Mouse (Mus musculus) c-Kit-positive CD71-negative TER-119-negative erythroid progenitor cells, embryonic 14.5 days (primary cell): Measurements from ENCODE around the gene Trim14.
"Not testable (repeated sequence)": the region's sequence is repeated elsewhere in the genome, so short reads cannot be mapped to it uniquely, and the experiment has no call there.

ENCODE experiments used
- DNase-seq: peaks from one replicate; pipeline ENCODE4 v3.0.0-alpha.2; 2013; ENCODE audit warnings: low read depth

Trim14 gene

GRCm38 (mm10) chr4:46535840-46536361 lies at the start of gene Trim14:
Trim14 (minus strand) TSS chr4:46536141.
- DNase-seq, result peak; percentile 57

GRCm38 (mm10) chr4:46585041-46585810 lies 49.3 kb upstream of the Trim14 start:
- DNase-seq, result no peak

- DNase-seq, result not testable (repeated sequence)
These were observed 48.6 kb upstream of the Trim14 start for GRCm38 (mm10) chr4:46584536-46584935.

GRCm38 (mm10) chr4:46584084-46584483 lies 48.1 kb upstream of the Trim14 start:
- not testable (repeated sequence) for DNase-seq

DNA sequence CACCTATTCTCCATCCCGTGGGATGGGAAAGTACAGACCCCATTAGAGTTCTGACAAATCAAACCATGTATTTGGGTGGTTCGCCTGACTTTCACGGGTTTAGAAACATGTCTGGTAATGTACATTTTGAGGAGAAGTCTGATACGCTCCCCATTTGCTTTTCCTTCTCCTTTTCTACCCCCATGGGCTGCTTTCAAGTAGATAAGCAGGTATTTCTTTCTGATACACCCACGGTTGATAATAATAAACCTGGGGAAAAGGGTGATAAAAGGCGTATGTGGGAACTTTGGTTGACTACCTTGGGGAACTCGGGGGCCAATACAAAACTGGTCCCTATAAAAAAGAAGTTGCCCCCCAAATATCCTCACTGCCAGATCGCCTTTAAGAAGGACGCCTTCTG lies 46.1 kb upstream of the Trim14 start:
- DNase-seq, result not testable (repeated sequence)

DNA sequence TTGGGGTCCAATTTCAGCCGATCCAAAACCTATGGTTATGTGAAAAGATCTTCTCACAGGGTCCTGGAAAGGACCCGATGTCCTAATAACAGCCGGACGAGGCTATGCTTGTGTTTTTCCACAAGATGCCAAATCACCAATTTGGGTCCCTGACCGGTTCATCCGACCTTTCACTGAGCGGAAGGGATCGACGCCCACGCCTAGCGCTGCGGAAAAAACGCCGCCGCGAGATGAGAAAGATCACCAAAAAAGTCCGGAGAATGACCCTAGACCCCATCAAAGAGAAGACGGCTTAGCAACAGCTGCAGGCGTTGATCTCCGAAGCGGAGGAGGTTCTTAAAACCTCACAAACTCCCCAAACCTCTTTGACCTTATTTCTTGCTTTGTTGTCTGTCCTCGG lies 45.6 kb upstream of the Trim14 start:
- not testable (repeated sequence) for DNase-seq

DNA sequence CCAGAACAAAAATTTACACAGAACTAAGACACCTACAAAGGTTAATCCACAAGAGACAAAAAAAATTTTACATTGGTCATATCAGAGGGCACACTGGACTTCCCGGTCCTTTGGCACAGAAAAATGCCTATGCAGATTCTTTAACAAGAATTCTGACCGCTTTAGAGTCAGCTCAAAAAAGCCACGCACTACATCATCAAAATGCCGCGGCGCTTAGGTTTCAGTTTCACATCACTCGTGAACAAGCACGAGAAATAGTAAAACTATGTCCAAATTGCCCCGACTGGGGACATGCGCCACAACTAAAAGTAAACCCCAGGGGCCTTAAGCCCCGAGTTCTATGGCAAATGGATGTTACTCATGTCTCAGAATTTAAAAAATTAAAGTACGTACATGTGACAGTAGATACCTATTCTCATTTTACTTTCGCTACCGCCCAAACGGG lies 44.9 kb upstream of the Trim14 start:
- not testable (repeated sequence) for DNase-seq

GRCm38 (mm10) chr4:46578796-46579346 lies 42.9 kb upstream of the Trim14 start:
- not testable (repeated sequence) for DNase-seq

GRCm38 (mm10) chr4:46578228-46578627 lies 42.3 kb upstream of the Trim14 start:
- DNase-seq, result no peak

GRCm38 (mm10) chr4:46575509-46576284 lies 39.8 kb upstream of the Trim14 start:
- DNase-seq, result not testable (repeated sequence)

DNA sequence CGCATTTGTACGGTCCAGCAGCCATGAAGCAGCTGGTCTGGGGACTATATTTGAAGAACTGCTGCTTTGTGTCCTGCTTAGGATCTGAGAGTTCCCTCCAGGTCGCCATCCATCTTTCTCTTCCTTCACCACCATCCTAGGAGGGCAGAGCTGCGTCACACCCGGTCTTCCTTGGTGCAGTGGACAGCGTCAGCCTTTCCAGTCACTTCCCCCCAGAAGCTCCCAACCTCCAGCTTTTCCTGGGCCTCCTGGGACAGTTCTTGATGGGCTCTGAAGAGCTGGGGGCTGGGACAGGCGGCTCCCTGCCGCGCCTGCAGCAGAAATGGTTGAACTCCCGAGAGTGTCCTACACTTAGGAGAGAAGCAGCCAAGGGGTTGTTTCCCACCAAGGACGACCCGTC lies 38.9 kb upstream of the Trim14 start:
- no peak for DNase-seq

DNA sequence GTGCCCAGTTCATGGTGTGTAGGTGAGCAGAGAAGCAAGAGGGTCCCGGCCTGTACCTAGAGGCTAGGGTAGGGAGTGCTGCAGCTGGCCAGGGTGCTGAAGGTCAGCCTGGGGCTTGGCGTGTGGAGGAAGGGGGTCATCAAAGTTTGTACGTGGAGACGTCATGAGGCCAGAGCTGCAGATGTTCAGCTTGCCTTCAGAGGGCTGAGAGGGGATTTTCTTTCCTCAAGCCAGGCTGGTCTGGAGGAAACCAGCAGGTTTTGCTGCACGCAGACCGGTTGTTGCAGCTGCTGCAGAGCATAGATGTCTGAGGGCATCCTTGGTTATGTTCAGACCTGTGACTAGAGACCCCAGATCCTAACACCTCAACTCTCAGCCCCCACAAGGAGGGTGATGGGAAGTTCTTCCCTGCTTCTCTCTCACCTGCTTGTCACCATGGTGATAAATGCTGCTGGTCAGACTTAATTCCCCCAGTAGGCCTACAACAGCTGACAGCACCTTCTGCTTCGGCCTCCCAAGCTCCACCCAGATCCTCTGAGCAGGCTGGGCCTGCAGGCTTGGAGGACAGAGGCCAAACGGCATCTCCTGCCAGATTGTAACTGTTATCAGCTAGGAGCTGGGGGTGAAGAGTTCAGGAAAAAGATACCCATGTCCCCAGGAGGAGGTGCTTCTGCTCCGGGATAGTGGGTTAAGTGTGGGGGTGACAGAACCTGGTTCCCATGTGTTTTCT lies 38.2 kb upstream of the Trim14 start:
- DNase-seq, result no peak

DNA sequence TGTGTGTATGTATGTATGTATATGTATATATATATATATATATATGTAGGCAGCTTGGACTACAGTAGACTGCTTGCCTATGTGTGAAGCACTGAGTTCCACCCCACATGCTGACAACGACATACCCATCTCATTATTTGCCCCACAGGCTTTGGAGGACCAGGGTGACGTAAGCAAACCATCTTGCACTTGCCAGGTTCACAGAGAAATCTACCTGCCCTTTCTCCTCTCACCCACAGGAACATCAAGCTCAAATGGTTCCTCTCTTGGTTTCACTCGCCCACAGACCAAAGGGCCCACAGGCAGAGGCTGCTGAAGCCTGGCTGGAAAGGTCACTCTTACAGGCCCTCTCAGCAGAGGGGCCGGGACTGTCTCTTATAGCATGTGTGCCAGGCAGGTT lies 36.7 kb upstream of the Trim14 start:
- no peak for DNase-seq

GRCm38 (mm10) chr4:46571744-46572143 lies 35.8 kb upstream of the Trim14 start:
- DNase-seq, result no peak

DNA sequence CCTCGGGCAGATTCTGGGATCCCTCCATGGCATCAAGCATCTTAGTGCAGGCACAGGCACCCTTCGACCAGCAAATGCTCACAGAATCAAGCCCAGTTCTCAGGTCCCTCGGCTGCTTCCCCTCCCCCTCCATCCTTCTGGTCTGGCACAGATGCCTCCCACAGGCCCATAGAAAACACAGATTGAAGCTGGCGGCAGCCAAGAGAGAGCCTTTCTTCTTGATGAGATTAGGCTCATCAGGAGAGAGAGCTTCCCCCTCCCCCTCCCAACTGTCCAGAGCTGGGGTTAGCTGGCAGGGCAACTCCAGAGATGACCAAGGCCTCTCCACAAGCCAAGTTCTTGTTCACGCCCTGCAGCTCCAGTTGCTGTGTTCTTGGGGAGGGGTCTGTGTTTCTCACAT lies 33.7 kb upstream of the Trim14 start:
- no peak for DNase-seq

GRCm38 (mm10) chr4:46568169-46568568 lies 32.2 kb upstream of the Trim14 start:
- DNase-seq, result no peak

GRCm38 (mm10) chr4:46566931-46567671 lies 31.2 kb upstream of the Trim14 start:
- no peak for DNase-seq

GRCm38 (mm10) chr4:46565393-46565955 lies 29.5 kb upstream of the Trim14 start:
- no peak for DNase-seq

- no peak for DNase-seq
These were observed 28.3 kb upstream of the Trim14 start for GRCm38 (mm10) chr4:46564247-46564646.

- peak; percentile 74 for DNase-seq
These were observed 27.9 kb upstream of the Trim14 start for GRCm38 (mm10) chr4:46563847-46564246.

DNA sequence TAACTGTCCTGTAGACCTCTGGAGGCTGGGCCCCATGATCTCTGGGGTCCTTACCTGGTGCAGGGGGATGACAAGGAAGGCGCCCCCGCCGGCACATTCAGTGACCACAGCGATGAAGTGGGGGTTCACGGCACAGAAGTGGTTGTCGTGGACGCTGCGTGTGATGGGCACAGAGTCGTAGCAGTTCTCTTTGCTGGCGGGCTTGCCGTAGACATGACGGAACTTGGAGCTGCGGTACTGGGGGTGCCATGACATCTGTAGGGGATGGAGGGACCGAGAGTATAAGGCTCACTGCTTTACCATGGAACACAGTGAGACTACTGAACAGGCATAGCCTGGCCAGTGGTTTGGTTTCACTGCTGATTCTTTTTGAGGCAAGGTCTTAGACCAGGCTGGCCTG lies 26.9 kb upstream of the Trim14 start:
- no peak for DNase-seq
